In the genomic region with DNA sequence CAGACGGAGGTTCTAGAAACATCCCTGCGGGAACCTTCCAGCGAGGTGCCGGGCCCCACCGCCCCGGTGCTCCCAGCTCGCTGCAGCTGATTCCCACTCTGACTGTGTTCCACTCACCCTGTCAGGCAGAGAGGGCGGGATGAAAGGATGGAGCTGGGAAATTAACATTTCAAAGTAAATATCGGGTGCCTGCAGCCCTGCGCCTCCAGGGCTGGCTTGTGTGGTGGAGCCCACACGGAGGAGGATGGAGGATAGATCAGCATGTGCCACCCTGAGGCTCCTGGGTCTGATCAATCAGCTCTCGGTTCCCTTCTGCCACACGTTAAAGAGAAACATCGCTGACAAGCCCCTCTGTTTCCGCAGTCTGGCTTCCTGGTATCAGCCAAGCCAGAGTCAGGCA, we compare ENCODE assay signal across 15 mouse cellular contexts.
DNase-seq lines count a peak whose midpoint lies in the region; ATAC-seq and TF ChIP-seq lines count a peak whose summit lies in the region.
"Had no signal": no experiment of that assay in that cellular context is flagged by ENCODE, and none has a peak within 500 bp of the region (broad histone marks: within the 10 kb centered on the region; RNA-seq: fewer than 3 reads in every experiment).

No protein-coding gene starts in this region.

- peak; percentile 58 for ATAC-seq in forebrain, embryonic 16.5 days
- no peak for ATAC-seq in limb, embryonic 13.5 days (ENCODE audit: low FRiP score, low read depth)
- no peak for ATAC-seq in neural tube, embryonic 15.5 days (ENCODE audit: low FRiP score)
- ATAC-seq: inflammation-experienced regulatory T-cells, adult 6 months had no signal

- no peak for DNase-seq in layer of hippocampus, adult 2 months (ENCODE audit: low spot score in 2 of 2)
- DNase-seq in layer of hippocampus, postnatal 25 days (ENCODE audit: extremely low spot score in 1 of 2, low spot score in 1 of 2) = no peak
- no peak for DNase-seq in left cerebral cortex, postnatal 4 days
- DNase-seq in natural killer cell, adult 2 months (ENCODE audit: low spot score in 2 of 2) = no peak
- DNase-seq: adrenal gland, adult 8-10 months; heart, adult 2 months; kidney, postnatal 14 days; layer of hippocampus, postnatal 36 days; lung, embryonic 14.5 days; thymus, postnatal 36 days had no signal

- 12% methylated on average over 15 of the region's 15 CpGs for WGBS in forebrain, embryonic 16.5 days
- WGBS in limb, embryonic 13.5 days = 14% methylated on average over 15 of the region's 15 CpGs
- 11% methylated on average over 15 of the region's 15 CpGs for WGBS in neural tube, embryonic 15.5 days

- peak overlapping the region; percentile 30; the same call in 1 of the 2 replicates for H3K9ac ChIP-seq in forebrain, embryonic 16.5 days (replicated peaks; ENCODE audit: low read depth, low read length)
- H3K9ac ChIP-seq in limb, embryonic 13.5 days = no peak overlapping the region
- H3K9ac ChIP-seq in neural tube, embryonic 15.5 days (replicated peaks) = no peak overlapping the region
- H3K9ac ChIP-seq: limb, embryonic 15.5 days; lung, embryonic 14.5 days had no signal

- no peaks in the 10 kb centered on the region for H3K27me3 ChIP-seq in forebrain, embryonic 16.5 days (replicated peaks; ENCODE audit: control insufficient read depth, insufficient read depth, low read length)
- H3K27me3 ChIP-seq in limb, embryonic 13.5 days = peaks cover 60% of the 10 kb centered on the region
- H3K27me3 ChIP-seq in neural tube, embryonic 15.5 days (replicated peaks) = no peaks in the 10 kb centered on the region

- H3K4me3 ChIP-seq in layer of hippocampus, adult 2 months = no peak overlapping the region
- H3K4me3 ChIP-seq in forebrain, embryonic 16.5 days (replicated peaks; ENCODE audit: low read length) = no peak overlapping the region
- H3K4me3 ChIP-seq in limb, embryonic 13.5 days = no peak overlapping the region
- no peak overlapping the region for H3K4me3 ChIP-seq in neural tube, embryonic 15.5 days (replicated peaks)
- H3K4me3 ChIP-seq: heart, adult 2 months; limb, embryonic 15.5 days had no signal

- H3K36me3 ChIP-seq in forebrain, embryonic 16.5 days (ENCODE audit: control insufficient read depth, insufficient read depth) = no peaks in the 10 kb centered on the region
- no peaks in the 10 kb centered on the region for H3K36me3 ChIP-seq in limb, embryonic 13.5 days
- no peaks in the 10 kb centered on the region for H3K36me3 ChIP-seq in neural tube, embryonic 15.5 days
- H3K36me3 ChIP-seq: limb, embryonic 15.5 days had no signal

- peak overlapping the region; percentile 72 for H3K27ac ChIP-seq in layer of hippocampus, adult 2 months
- peak overlapping the region; percentile 63 for H3K27ac ChIP-seq in forebrain, embryonic 16.5 days (ENCODE audit: low read length)
- no peak overlapping the region for H3K27ac ChIP-seq in limb, embryonic 13.5 days
- peak overlapping the region; percentile 43; the same call in 1 of the 2 replicates for H3K27ac ChIP-seq in neural tube, embryonic 15.5 days (replicated peaks)
- H3K27ac ChIP-seq: heart, adult 2 months; limb, embryonic 15.5 days had no signal

- H3K4me1 ChIP-seq in forebrain, embryonic 16.5 days (replicated peaks; ENCODE audit: control insufficient read depth, insufficient read depth, low read length) = peaks cover 40% of the 10 kb centered on the region
- peaks cover 5% of the 10 kb centered on the region; the same call in 1 of the 2 replicates for H3K4me1 ChIP-seq in limb, embryonic 13.5 days
- peaks cover 54% of the 10 kb centered on the region for H3K4me1 ChIP-seq in neural tube, embryonic 15.5 days

- TF ChIP-seq CTCF in layer of hippocampus, adult 2 months (conservative IDR thresholded peaks at IDR 0.05) = no peak

- peak overlapping the region; percentile 28 for H3K4me2 ChIP-seq in forebrain, embryonic 16.5 days (ENCODE audit: low read length)
- H3K4me2 ChIP-seq in limb, embryonic 13.5 days (replicated peaks) = peak overlapping the region; percentile 11; the same call in 1 of the 2 replicates
- peak overlapping the region; percentile 24 for H3K4me2 ChIP-seq in neural tube, embryonic 15.5 days
- H3K4me2 ChIP-seq: limb, embryonic 15.5 days; lung, embryonic 14.5 days had no signal

- intact Hi-C loops in left cerebral cortex, postnatal 4 days (cut with DNase I) = no loop called here

- no peaks in the 10 kb centered on the region for H3K9me3 ChIP-seq in forebrain, embryonic 16.5 days (ENCODE audit: control insufficient read depth, low read length)
- H3K9me3 ChIP-seq in limb, embryonic 13.5 days = no peaks in the 10 kb centered on the region
- no peaks in the 10 kb centered on the region for H3K9me3 ChIP-seq in neural tube, embryonic 15.5 days (replicated peaks)
- H3K9me3 ChIP-seq: limb, embryonic 15.5 days had no signal
